Mouse (Mus musculus): Measurements from ENCODE around the gene Gclc. TPM values are rescaled to one million over a fixed set of nuclear protein-coding genes. Genes with fewer than 3 reads are reported as not detected.

Gene Gclc
- polyA plus RNA-seq, 1 experiment from 2014 or later: 26.8 TPM

DNA sequence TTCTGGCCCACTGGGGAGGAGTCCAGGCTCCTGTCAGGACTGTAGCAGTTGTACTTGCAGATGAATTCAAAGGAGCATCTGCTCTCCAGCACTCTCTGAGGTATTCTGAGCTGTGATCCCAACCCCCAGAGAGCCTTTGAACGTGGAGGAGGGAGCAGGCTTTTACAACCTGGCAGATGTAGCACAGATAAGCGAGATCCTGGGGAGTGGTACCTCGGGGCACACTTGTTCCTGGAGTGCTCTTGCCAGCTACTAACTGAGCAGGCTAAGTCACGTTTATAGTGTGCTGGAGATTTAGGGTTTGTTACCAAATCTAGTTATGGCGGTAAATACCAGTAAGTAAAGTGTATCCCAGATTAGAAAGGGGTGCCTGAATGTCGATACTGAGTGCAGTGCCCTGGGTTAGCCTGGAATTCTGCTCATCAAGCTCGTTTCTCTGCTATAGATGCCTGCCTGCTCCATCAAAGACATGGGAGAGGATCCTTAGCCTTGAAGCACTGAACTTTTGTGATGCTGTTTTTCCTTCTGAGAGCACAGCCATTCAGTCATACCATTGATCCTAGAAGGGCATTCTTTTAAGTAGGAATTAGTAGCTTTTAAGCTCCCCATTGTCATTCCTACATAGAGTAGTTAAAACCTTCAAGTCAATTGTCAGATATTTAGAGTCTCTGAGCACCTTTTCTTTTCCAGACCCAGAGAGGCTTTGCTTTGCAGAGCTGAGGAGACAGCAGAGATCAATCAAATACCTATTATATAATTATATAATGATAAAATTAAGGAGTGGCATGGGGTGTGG lies 22.6 kb downstream of the Gclc start:
- Histone ChIP-seq H3K27me3 (ENCODE audit: insufficient read depth, low read length) (no peaks in the 10 kb centered on the region), H3K4me1 (ENCODE audit: insufficient read depth, low read length) (peaks cover 17% of the 10 kb centered on the region), H3K9me3 (ENCODE audit: low read length) (no peaks in the 10 kb centered on the region), H3K9ac (replicated peaks; ENCODE audit: low read length) (no peak overlapping the region), H3K36me3 (ENCODE audit: insufficient read depth, low read length) (peaks cover 12% of the 10 kb centered on the region; the same call in 1 of the 2 replicates), H3K27ac (ENCODE audit: low read length) (peak overlapping the region; percentile 23; the same call in 1 of the 2 replicates), H3K4me2 (replicated peaks; ENCODE audit: low read depth, low read length) (no peak overlapping the region), H3K4me3 (ENCODE audit: low read length) (no peak overlapping the region)
- 32% methylated on average over 7 of the region's 7 CpGs for WGBS
- ATAC-seq (ENCODE audit: low FRiP score, low TSS enrichment): no peak

DNA sequence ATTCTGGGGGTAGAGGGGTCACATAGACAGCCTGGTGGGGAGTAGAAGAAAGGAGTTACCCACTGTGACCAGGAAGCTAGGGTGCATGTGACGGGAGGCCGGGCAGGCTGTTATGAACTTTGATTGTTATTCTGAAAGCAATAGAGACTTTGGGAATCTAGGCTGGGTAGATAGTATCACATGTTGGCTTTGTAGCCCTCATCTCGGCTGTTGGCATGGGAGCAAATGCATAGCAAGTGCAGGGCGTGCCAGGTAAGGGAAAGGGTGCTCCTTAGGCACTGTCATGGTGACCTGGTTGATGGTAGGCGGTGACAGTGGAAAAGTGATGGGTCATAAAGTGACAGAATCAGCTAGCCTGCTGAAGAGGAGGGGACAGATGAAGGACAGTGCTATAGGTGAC lies 23.3 kb downstream of the Gclc start:
- no peak for ATAC-seq (ENCODE audit: low FRiP score, low TSS enrichment)
- Histone ChIP-seq H3K4me3 (ENCODE audit: low read length) (no peak overlapping the region), H3K4me1 (ENCODE audit: insufficient read depth, low read length) (peaks cover 17% of the 10 kb centered on the region), H3K36me3 (ENCODE audit: insufficient read depth, low read length) (peaks cover 12% of the 10 kb centered on the region; the same call in 1 of the 2 replicates), H3K4me2 (replicated peaks; ENCODE audit: low read depth, low read length) (no peak overlapping the region), H3K9me3 (ENCODE audit: low read length) (no peaks in the 10 kb centered on the region), H3K9ac (replicated peaks; ENCODE audit: low read length) (no peak overlapping the region), H3K27ac (ENCODE audit: low read length) (no peak overlapping the region), H3K27me3 (ENCODE audit: insufficient read depth, low read length) (no peaks in the 10 kb centered on the region)
- 78% methylated on average over 5 of the region's 5 CpGs for WGBS

DNA sequence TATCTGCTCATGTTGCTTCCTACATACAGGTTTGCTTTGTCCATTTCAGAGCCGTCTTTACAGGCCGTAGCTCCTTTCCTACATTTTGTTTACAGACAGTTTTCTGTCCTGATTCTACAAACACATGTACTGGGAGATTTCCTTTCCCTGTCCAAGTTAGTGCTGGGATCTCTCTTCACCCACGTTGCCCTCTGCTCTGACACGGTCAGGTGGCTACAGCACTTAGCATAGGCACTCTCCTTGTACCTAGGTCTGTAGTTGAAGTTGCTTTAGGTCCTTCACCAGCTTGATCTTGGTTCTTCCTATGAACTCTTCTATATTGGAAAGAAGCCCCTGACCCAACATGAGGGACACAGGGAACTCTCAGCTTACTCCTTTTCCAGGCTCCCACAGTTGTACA lies 25.4 kb downstream of the Gclc start:
- Histone ChIP-seq H3K4me3 (ENCODE audit: low read length) (no peak overlapping the region), H3K27me3 (ENCODE audit: insufficient read depth, low read length) (no peaks in the 10 kb centered on the region), H3K9me3 (ENCODE audit: low read length) (no peaks in the 10 kb centered on the region), H3K9ac (replicated peaks; ENCODE audit: low read length) (no peak overlapping the region), H3K4me2 (replicated peaks; ENCODE audit: low read depth, low read length) (no peak overlapping the region), H3K4me1 (ENCODE audit: insufficient read depth, low read length) (peaks cover 29% of the 10 kb centered on the region), H3K36me3 (ENCODE audit: insufficient read depth, low read length) (peaks cover 21% of the 10 kb centered on the region), H3K27ac (ENCODE audit: low read length) (peak overlapping the region; percentile 90)
- WGBS: 72% methylated on average over 4 of the region's 4 CpGs
- ATAC-seq (ENCODE audit: low FRiP score, low TSS enrichment): no peak

DNA sequence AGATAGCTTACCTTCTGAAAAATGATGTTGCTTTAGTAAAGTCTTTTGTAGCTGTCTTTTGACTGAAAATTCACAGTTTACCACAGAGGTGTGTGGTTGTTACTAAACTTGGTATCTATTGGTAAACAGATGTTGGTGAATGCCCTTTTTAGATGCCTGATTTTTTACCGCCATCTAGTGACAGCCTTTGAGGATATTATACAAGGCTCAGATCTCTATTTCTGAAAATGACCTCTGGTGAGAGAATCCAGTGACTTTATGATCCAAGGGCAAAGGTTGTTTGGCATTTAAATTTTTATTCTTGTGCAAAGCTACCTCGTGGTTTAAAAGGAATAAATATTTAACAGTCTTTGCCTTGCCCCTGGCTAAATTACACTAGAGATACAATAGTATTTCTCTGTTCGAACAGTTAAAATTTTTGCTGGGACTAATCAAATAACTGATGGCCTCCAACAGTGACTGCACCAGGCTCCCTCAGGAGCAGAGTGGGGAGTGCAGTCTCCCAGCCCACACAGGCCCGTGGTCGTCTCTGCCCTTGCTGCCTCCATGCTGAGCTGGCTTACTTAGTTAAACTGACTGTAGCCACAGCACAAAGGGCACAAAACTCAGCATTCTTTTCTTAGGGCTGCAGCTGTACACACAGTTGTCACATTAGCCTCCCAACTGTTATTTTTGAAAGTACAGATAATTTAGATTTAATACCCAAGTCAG lies 27.3 kb downstream of the Gclc start:
- H3K27ac ChIP-seq (ENCODE audit: low read length): peak overlapping the region; percentile 90
- H3K4me2 ChIP-seq (replicated peaks; ENCODE audit: low read depth, low read length): no peak overlapping the region; the same call in 1 of the 2 replicates
- no peak overlapping the region for H3K9ac ChIP-seq (replicated peaks; ENCODE audit: low read length)
- 36% methylated on average over 5 of the region's 5 CpGs for WGBS
- no peaks in the 10 kb centered on the region for H3K27me3 ChIP-seq (ENCODE audit: insufficient read depth, low read length)
- H3K9me3 ChIP-seq (ENCODE audit: low read length): no peaks in the 10 kb centered on the region
- H3K4me3 ChIP-seq (ENCODE audit: low read length): no peak overlapping the region
- peaks cover 26% of the 10 kb centered on the region for H3K36me3 ChIP-seq (ENCODE audit: insufficient read depth, low read length)
- peak; percentile 74; the same call in 1 of the 2 replicates for ATAC-seq (ENCODE audit: low FRiP score, low TSS enrichment)
- peaks cover 29% of the 10 kb centered on the region for H3K4me1 ChIP-seq (ENCODE audit: insufficient read depth, low read length)

DNA sequence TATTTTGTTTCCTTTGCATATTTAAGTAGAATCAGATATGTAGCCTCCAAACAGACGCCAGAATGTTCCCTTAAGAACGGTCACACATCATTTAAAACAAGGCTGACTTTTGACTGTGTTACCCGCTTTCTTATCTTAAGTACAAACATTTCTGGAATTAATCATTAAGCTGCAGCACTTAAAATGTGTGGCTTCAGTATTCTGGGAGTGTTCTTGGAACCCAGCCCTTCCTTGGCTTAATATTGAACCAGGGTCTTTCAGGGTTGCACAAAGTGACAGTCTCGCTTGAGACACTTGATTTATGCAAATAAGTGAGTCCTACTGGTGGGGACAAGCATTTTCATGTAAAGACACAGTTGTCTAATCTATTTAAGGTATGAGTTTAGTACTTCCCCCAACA lies 27.9 kb downstream of the Gclc start:
- Histone ChIP-seq H3K4me3 (ENCODE audit: low read length) (no peak overlapping the region), H3K9me3 (ENCODE audit: low read length) (no peaks in the 10 kb centered on the region), H3K4me2 (replicated peaks; ENCODE audit: low read depth, low read length) (no peak overlapping the region; the same call in 1 of the 2 replicates), H3K36me3 (ENCODE audit: insufficient read depth, low read length) (peaks cover 32% of the 10 kb centered on the region), H3K9ac (replicated peaks; ENCODE audit: low read length) (no peak overlapping the region), H3K27ac (ENCODE audit: low read length) (peak overlapping the region; percentile 90; the same call in 1 of the 2 replicates), H3K27me3 (ENCODE audit: insufficient read depth, low read length) (no peaks in the 10 kb centered on the region), H3K4me1 (ENCODE audit: insufficient read depth, low read length) (peaks cover 27% of the 10 kb centered on the region)
- peak; percentile 87 for ATAC-seq (ENCODE audit: low FRiP score, low TSS enrichment)
- WGBS: 44% methylated on average over 4 of the region's 4 CpGs

DNA sequence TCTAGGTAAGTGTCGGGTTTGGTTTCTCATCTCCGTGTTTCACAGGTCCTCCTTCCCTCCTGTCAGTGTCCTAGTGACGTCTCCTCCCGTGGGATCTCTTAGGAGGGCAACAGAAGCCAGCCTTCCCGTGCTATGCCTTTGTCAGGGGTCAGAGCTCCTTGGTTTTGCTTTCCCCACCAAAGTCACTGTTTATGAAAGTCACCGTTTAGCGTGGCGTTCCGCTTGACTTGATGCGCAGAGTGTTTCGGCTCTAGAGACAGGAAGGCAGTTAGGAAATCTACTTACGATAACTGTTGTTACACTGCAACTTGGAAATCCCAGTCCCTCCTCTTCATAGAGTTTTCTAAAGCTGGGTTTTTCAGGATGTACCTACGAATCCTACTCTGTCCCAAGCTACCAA lies 28.7 kb downstream of the Gclc start:
- Histone ChIP-seq H3K27ac (ENCODE audit: low read length) (peak overlapping the region; percentile 84), H3K9ac (replicated peaks; ENCODE audit: low read length) (no peak overlapping the region; the same call in 1 of the 2 replicates), H3K9me3 (ENCODE audit: low read length) (no peaks in the 10 kb centered on the region), H3K27me3 (ENCODE audit: insufficient read depth, low read length) (no peaks in the 10 kb centered on the region), H3K4me1 (ENCODE audit: insufficient read depth, low read length) (peaks cover 23% of the 10 kb centered on the region), H3K4me3 (ENCODE audit: low read length) (no peak overlapping the region), H3K36me3 (ENCODE audit: insufficient read depth, low read length) (peaks cover 40% of the 10 kb centered on the region), H3K4me2 (replicated peaks; ENCODE audit: low read depth, low read length) (no peak overlapping the region)
- 0 out of 2 replicates have a peak, but pooled peaks have one; percentile 22 for ATAC-seq (ENCODE audit: low FRiP score, low TSS enrichment)
- 54% methylated on average over 13 of the region's 13 CpGs for WGBS

DNA sequence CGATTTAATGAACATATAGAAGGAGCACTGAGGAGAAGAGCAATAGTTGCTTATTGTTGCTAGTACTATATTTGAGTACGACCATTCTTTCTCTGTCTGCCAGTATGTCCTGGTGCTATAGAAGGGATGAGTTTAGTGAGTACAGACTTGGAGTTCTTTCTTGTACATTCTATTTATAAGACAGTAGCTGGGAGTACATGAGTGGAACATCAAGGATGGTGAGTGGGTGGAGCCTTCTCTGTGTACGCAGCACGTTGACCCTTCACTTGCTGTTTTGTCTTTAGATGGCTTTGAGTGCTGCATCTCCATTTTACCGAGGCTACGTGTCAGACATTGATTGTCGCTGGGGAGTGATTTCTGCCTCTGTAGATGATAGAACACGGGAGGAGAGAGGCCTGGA lies 31.1 kb downstream of the Gclc start:
- Histone ChIP-seq H3K27ac (ENCODE audit: low read length) (no peak overlapping the region), H3K36me3 (ENCODE audit: insufficient read depth, low read length) (peaks cover 40% of the 10 kb centered on the region), H3K4me2 (replicated peaks; ENCODE audit: low read depth, low read length) (no peak overlapping the region), H3K27me3 (ENCODE audit: insufficient read depth, low read length) (no peaks in the 10 kb centered on the region), H3K4me1 (ENCODE audit: insufficient read depth, low read length) (peaks cover 23% of the 10 kb centered on the region), H3K4me3 (ENCODE audit: low read length) (no peak overlapping the region), H3K9ac (replicated peaks; ENCODE audit: low read length) (no peak overlapping the region), H3K9me3 (ENCODE audit: low read length) (no peaks in the 10 kb centered on the region)
- ATAC-seq (ENCODE audit: low FRiP score, low TSS enrichment): no peak
- 93% methylated on average over 8 of the region's 8 CpGs for WGBS

DNA sequence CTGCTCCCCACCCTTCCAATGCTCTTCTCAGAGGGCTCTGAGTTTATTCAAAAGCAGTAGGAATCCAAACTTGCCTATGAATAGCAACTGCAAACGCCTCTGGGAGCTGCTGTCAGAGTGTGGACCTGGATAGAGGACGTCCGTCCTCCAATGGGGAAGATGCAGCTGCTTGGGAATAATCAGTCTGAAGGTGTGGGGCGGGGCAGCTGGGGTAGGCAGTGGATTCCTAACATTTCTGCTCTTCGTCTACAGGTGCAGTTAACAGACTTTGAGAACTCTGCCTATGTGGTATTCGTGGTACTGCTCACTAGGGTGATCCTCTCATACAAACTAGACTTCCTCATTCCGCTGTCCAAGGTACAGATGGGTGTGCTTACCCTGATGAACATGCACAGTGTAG lies 33.6 kb downstream of the Gclc start:
- Histone ChIP-seq H3K4me2 (replicated peaks; ENCODE audit: low read depth, low read length) (no peak overlapping the region), H3K4me1 (ENCODE audit: insufficient read depth, low read length) (peaks cover 9% of the 10 kb centered on the region), H3K4me3 (ENCODE audit: low read length) (no peak overlapping the region), H3K9ac (replicated peaks; ENCODE audit: low read length) (no peak overlapping the region), H3K27me3 (ENCODE audit: insufficient read depth, low read length) (no peaks in the 10 kb centered on the region), H3K27ac (ENCODE audit: low read length) (no peak overlapping the region), H3K9me3 (ENCODE audit: low read length) (no peaks in the 10 kb centered on the region), H3K36me3 (ENCODE audit: insufficient read depth, low read length) (peaks cover 50% of the 10 kb centered on the region)
- no peak for ATAC-seq (ENCODE audit: low FRiP score, low TSS enrichment)
- WGBS: 92% methylated on average over 7 of the region's 7 CpGs

DNA sequence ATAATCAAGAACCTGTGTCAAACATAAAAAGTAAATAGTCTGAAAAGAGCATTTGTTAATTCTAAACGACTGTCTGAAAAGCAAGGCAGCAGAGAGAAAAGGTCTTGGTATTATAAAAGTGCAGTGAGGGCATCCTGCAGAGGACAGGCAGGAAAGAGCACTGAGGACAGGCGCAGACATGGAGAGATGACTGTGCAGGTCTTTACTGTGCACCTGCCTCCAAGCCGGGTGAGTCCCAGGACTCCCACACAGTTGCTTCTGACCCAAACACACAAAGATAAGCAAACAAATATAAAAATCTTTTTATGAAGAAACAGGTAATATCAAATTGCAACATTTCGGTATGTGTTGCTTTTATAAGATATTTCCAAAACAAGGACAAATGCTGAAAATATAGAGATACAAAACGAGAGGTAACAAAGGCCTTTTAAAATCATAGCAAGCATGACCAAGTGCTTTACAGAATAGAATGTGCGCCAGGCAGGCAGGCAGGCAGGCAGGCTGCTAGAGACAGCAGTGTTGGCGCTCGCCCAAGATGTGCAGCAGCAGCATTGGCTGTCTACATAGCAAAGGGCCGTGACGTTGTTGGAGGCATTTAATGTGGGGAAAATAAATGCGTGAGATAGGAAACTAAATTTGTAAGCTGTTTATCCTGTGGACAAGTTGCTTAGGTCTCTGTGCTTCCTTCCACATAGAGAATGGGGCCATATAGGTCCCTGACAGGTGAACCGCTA lies 35.4 kb downstream of the Gclc start:
- H3K4me2 ChIP-seq (replicated peaks; ENCODE audit: low read depth, low read length): no peak overlapping the region
- 79% methylated on average over 12 of the region's 12 CpGs for WGBS
- H3K27me3 ChIP-seq (ENCODE audit: insufficient read depth, low read length): no peaks in the 10 kb centered on the region
- H3K4me1 ChIP-seq (ENCODE audit: insufficient read depth, low read length): no peaks in the 10 kb centered on the region
- H3K4me3 ChIP-seq (ENCODE audit: low read length): no peak overlapping the region
- no peak overlapping the region for H3K9ac ChIP-seq (replicated peaks; ENCODE audit: low read length)
- H3K36me3 ChIP-seq (ENCODE audit: insufficient read depth, low read length): peaks cover 49% of the 10 kb centered on the region
- no peak overlapping the region for H3K27ac ChIP-seq (ENCODE audit: low read length)
- ATAC-seq (ENCODE audit: low FRiP score, low TSS enrichment): no peak
- H3K9me3 ChIP-seq (ENCODE audit: low read length): no peaks in the 10 kb centered on the region

All from kidney, embryonic 16.5 days (tissue).